Mouse (Mus musculus) kidney, adult 2 months (tissue): Measurements from ENCODE around the gene Hils1.

Source experiments
- CTCF ChIP-seq: fragments of 200-500 bp; conservative IDR thresholded peaks from 2 replicates; pipeline ENCODE4 v1.5.1; 2011; ENCODE audit warnings: low read depth, mild to moderate bottlenecking, control low read depth, low read length, moderate library complexity, mixed read lengths; ENCODE audit not compliant: insufficient read depth, insufficient read length
- POLR2A ChIP-seq: fragments of 200-500 bp; IDR thresholded peaks from one replicate; pipeline ENCODE4 v1.6.1; 2011; ENCODE audit warnings: low read depth, low read length, control low read depth

DNA sequence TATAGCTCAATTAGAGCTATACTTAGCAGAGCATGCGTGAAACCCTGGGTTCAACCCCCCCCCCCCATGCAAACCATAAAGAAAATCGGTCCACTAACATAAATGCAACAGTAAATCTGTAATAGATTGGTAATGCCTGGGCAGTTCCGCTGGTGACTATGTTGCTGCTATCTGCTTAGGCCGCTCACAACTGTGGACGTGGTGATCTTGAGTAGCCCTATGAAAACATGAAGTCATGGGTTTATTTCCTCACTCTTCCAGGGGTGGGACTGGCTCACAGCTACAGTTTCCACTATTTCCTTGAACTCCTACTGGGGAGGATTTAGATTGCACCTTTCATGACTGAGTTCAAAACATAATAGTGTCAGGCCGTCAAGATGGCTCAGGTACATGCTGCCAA is 49.7 kb upstream of the Hils1 start:
- TF ChIP-seq POLR2A (no peak), CTCF (no peak)
